Mouse (Mus musculus): ENCODE results near the gene Sun3.

Sun3 gene

GRCm38 (mm10) chr11:9048703-9049060 lies at the start of gene Sun3:
Sun3 (minus strand) TSS chr11:9048991.
- DNase-seq (ENCODE audit: low spot score): no peak

DNA sequence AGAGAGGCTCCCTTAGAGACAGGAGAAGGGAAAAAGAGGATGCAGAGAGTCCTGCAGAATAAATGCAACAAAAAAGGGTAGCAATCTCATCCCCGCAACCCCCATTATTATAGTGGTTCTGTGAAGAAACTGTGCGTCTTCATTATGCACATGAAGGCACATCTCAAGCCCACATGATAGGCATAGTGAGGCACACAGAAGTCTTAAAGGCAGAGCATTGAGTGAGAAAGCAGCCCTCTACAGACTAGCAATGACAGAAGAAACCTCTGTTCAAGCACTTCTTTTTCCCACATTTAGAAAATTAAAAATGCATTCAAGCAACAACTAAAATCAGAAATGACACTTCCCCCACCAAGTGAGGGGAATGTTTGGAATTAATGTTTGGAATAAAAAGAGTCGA lies 27.7 kb upstream of the Sun3 start:
- DNase-seq (ENCODE audit: low spot score): no peak

DNA sequence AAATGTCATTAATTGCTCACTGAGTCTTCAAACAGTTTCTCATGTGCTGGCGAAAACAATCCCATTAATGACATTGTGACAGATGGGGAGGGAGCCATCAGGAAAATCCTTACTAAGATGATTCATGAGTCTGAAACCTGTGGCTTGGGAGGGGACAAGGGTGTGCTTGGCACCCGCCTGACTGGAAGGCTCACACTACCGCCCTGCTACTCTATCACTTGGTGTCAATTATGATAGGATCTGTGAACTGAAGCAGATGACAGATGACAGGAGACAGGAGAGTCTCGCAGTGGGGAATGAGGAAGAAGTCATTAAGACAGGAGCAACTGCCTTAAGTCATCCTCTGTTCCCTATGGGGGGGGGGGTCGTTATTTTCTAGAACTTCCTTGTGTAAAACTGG lies 11.7 kb upstream of the Sun3 start:
- DNase-seq (ENCODE audit: low spot score): no peak

DNA sequence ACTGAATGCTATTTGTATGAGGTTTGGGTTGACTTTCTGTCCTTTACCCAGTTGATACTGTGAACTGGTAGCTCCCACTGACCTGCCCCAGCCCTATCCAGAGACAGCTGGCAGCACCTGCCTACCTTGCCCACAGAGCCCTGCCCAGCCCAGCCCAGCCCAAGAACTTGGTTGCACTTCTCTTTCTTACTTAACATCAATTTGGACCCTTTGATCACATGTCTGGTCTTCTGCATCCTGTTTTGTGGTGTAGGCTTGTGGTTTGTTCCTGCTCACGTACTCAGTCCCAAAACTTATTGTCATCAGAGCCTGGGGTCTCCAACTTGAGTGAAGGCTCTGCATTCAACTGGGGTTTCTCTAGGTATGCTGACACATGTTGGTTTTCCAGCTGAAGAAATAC lies 11.2 kb upstream of the Sun3 start:
- no peak for DNase-seq (ENCODE audit: low spot score)

- DNase-seq (ENCODE audit: low spot score): no peak
Observed at GRCm38 (mm10) chr11:9057711-9058110, 8.9 kb upstream of the Sun3 start.

DNA sequence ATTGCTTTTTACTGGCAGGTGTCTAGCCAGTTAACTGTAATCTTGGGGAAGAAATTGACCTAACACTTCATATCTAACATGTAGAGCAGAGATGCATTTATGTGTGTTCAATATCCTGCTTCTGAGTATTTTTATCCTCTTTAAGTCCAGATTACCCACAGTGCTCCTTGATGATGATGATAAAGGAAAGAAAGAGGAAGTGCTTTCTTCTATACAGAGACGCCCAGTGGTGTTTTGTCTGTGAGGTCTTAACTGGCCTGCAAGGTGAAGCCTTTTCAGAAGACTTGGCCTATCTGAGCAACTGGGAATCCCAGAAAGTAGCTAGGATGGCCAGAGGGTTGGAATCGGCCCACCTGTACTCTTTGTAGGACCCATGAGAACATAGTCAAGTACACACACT lies 8.1 kb upstream of the Sun3 start:
- no peak for DNase-seq (ENCODE audit: low spot score)

DNA sequence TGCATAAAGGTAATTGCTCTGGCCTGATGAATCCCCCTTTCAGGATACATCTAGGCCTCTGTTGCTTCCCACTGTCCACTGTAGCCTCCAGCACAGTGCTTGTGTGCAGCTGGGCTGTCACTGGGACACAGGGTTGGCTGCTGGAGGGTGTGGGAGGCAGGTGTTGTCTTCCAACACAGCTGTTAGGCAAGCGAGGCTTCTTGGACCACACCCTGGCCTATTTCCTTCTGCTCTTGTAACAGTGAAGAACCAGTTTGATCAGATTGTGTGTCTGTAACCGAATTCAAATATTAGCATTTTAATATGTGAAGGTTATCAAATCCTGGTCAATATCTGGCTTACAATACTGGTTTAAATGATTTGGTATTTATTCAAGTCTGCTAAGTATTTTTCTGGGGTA lies 3.1 kb upstream of the Sun3 start:
- DNase-seq (ENCODE audit: low spot score): no peak

DNA sequence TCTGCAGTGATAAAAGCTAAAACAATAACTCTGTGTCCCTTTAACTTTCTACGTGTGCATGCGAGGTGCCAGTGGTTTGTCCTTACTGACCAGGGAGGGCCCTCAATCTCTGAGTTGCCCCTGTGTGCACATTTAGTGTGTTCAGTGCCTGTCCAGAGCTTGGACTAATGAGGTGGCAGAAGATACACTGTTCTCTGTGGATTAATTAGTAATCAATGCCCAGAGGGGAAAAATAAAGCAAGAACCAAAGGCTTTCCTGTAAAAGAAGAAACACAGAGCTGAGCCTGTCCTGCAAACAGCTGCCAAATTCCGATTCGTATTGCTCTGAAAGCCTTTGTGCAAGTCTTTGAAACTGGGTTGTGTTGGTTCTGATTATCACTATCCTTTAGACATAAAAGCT lies 1.4 kb upstream of the Sun3 start:
- no peak for DNase-seq (ENCODE audit: low spot score)

- DNase-seq (ENCODE audit: low spot score): peak; percentile 82
Observed at GRCm38 (mm10) chr11:9048011-9048702, 634 bp downstream of the Sun3 start, which contains the start of gene Gm11992. Gm11992 (plus strand) TSS chr11:9048594.

- no peak for DNase-seq (ENCODE audit: low spot score)
Observed at GRCm38 (mm10) chr11:9047044-9047443, 1.7 kb downstream of the Sun3 start.

DNA sequence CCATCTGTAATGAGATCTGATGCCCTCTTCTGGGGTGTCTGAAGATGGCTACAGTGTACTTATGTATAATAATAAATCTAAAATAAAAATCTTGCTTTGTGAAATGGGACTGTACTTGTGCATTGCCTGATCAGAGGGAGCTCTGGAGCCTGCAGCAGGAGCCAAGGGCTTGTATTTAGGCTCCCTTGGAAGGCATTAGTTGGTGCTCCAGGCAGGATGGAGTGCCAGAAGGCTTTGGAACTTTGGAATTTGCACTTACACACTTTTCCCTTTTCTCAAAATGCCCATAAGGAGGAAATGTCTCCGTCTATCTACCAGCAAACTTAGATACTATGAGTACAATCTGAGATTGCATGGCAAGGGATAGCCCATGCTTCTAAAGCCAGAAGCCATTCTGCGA lies 2.2 kb downstream of the Sun3 start:
- DNase-seq (ENCODE audit: low spot score): no peak

DNA sequence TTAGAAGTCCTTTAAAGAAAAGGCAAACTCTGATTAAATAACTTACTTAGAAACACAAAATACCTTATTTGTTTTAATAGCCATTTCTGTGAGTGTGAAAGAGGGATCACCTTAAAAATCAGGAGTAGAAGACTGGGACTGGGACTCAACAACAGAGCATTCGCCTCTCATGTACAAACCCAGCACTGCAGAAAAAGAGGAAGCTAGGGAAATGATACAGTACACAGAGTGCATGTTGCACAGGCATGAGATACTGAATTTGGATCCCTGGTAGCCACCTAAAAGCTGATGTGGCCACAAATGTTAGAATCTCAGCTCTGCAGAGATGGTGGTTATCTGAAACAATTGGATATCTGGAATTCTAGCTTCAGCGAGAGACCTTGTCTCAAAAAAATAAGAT lies 17.3 kb downstream of the Sun3 start:
- DNase-seq (ENCODE audit: low spot score): no peak

GRCm38 (mm10) chr11:9025211-9025610 lies 23.6 kb downstream of the Sun3 start:
- no peak for DNase-seq (ENCODE audit: low spot score)

- DNase-seq (ENCODE audit: low spot score): no peak
Observed at GRCm38 (mm10) chr11:9024782-9025181, 24.0 kb downstream of the Sun3 start.

DNA sequence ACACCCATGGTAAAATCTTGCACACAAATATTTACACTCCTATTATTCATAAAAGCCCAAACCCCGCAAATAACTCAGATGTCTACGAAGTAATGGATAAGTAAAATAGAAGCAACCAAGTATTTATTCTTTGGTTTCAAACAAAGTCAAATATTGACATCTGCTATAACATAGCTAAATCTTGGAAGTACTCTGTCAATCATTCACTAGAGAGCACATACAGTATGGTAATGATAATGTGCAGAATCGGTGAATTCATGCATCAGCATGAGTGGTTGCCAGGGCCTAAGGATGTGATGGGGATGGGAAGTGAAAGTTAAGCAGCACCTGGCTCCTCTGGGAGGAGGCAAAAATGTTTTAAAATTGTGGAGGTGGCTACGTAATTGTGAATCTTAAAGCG lies 28.6 kb downstream of the Sun3 start:
- no peak for DNase-seq (ENCODE audit: low spot score)

DNA sequence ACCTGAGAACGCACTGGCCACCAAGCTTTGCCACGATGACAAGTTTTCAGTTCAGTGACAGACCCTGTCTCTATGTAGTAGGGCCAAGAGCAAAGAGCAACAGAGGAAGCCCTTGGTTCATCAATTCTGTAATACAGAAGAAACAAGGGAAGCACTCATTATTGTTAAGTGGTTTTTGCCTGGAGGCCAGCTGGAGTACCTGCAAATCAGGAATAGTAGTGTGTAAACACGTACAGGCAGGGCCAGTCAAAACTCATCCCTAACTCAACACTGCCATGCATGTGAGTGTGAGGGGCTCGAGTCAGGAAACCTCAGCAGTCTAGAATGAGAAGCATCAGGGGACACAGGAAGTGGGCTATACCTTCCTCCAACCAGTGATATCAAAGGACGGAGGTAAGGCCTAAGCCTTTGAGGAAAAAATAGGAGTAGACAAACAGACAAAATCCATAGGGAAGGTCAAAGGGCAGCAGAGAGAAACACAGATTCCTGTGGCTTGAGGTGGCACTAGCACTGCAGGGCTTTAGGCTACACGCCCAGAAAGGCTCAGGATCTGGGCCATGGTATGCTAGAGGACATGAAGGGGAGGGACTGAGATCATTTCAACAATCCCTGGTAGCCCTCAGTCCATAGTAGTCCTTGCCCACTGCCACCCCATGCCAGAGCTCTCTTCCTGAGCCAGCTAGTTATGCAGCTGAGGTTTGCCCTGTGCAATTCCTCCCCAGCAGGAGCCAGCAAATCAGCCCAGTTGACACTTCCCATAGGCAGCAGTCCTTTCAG lies 30.1 kb downstream of the Sun3 start:
- DNase-seq (ENCODE audit: low spot score): no peak

GRCm38 (mm10) chr11:9014740-9015139 lies 34.1 kb downstream of the Sun3 start:
- no peak for DNase-seq (ENCODE audit: low spot score)

- no peak for DNase-seq (ENCODE audit: low spot score)
Observed at GRCm38 (mm10) chr11:9011348-9011747, 37.4 kb downstream of the Sun3 start.

- peak; percentile 89 for DNase-seq (ENCODE audit: low spot score)
Observed at GRCm38 (mm10) chr11:9010853-9011339, 37.9 kb downstream of the Sun3 start, which contains the start of gene Hus1. Hus1 (minus strand) TSS chr11:9011191.

DNA sequence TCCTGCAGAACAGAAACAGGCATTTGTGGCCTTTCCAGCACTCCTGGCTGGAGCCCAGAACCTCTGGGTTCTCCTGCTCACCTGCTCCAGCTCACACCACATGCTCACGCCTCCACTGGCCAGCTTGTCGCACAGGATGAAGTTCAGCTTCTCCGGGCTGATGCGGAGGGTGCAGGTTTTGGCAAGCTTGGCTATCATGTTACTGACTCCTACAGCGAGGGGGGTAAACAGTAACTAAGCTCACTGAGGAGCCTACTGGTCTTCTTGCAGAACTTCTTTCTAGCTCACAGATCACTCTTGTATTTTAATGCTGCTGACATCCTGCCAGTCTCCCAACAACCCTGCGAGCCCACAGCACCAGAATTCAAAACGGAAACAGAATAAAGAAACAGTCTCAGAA lies 38.4 kb downstream of the Sun3 start:
- no peak for DNase-seq (ENCODE audit: low spot score)

DNA sequence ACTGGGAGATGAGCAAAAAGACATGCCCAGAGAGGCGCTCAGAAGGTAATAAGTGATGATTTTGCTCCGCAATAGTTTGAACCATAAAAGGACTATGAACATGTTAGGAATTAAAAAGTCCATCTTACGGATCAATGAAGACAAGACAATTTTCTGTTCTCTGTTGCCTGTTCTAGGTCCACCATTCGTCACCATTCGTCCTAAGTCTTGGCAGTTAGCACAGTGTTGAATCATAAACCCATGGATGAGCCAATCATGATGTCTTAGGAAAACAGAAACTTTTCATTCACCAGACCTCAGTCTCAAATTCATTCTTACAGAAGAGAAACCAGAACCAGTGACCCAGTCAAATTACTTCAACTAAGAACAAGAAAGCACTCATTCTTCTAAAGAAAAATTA lies 40.0 kb downstream of the Sun3 start:
- no peak for DNase-seq (ENCODE audit: low spot score)

DNA sequence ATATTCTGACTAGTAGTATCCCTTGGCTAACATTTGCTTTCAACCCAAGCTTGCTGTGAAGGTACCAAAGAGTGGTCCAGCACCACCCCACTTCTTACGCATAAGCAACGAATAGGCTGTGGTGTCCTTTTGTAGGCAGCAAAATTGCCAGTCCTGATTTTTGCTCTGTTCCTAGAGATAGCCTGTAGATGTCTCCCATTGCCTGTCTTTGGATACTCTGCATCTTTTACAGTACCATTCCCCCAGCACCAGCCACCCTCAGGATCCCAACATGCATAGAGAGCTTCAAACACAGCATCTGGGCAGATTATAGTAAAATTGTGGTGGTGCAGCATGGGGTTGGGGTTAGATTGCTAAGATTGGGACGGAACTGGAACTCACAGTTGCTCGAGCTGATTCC lies 60.7 kb downstream of the Sun3 start:
- DNase-seq (ENCODE audit: low spot score): no peak

- peak; percentile 81 for DNase-seq (ENCODE audit: low spot score)
Observed at GRCm38 (mm10) chr11:8986058-8986457, 62.7 kb downstream of the Sun3 start.
